Mouse (Mus musculus): ENCODE measurements around the gene Ifit2. TPM values are rescaled to one million over a fixed set of nuclear protein-coding genes. Genes with fewer than 3 reads are reported as not detected.

The Ifit2 gene
- 23.2 TPM for total RNA-seq (2023)

DNA sequence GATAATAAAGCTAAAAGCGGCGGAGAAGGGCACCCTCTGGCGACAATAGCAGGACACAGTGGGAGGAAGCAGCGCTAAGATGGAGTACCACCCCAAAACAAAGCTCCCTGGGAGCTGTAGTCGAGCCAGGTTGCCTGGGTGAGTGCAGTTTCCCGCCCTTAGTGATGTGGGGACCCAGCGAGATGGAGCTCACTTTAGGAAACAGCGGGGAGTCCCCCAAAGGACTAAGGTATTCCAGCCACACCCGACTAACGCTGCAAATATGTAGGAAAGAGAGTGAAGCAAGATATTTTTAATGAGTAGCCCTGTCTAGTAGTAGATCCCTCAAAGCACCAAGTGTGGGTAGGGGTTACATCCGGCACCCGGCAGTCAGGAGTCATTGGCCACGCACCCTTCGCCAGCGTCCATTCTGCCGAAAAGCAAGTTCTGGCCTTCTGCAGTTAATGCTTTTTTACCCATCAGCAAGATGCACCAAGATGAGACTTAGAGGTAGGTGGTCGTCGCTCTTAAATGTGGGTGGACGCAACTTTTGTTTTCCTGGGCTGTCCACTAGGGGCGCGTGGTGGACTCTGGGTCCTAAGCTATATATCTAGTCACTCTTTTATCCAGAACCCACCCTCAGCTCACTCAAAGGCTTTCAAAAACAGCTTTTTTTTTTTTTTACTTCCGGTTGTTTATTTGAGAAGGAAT is at the start of gene Ifit2:
TSS of gene Ifit2 (plus strand) at position 161 of the 690 bp plus-strand sequence.

DNA sequence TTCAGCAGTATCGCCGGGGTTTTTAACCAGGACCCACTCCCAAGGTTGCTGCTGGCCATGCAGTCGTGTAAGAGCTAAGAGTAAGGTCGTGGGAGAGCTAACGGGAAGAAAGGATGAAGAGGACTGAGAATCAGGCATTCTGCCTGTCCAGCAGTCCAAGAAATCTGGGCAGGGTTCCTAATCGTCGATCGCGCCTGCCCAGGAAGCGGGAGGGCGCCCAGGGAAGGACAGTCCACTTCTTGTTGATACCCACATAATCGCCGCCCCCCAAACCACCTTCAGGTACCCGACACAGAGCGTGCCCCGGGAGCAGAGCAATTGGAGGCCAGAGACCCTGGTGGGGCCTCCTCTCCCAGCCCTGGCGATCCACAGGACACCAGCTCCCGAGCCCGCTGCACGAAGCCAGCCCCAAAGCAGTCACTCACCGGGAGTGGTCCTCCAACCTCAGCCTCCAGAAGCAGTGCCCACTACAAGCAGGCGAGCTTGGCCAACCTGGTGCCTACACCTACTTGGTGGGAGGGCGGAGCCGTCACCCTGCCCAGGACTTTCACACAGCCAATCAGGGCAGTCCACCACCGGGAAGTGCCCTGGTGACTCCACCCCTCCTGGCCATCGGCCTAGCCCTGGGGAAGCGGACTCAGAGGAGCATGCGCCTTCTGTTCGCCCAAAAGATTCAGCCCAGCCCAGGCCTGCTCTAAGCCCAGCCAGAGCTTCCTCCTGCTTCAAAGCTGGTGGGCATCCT is 23.4 kb upstream of the Ifit2 start, which contains the start of gene Lipa:
TSS of gene Lipa (minus strand) at position 534 of the 742 bp plus-strand sequence.

DNA sequence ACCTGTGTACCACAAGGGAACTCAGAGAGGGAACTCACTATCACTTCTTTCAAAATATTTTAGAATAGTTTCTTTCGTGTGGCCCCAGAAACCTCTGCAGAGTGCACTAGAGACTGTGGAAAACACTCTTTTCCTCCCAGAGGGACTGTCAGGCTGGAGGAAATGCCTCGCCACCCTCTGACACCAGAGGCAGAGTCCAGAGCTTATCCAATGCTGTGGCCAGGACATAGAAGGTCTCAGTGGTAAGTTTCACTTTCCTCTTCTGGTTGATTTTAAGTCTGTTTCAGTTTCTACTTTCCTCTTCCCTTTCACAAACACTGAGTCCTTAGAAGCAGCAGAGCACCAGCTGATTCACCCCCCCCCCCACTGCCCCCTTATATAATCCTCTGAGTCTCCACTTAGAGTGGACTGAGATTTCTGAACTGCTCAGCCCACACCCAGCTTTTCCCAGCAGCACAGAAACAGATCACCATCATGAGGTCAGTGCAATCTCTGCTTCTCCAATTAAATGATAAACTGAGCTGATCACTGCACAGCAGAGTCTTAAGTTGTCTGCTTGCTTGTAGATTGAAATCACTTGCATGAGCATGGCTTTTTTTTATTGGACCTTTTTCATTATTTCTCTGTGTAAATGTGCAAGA is 32.8 kb downstream of the Ifit2 start, which contains the start of gene Ifit3:
TSS of gene Ifit3 (plus strand) at position 406 of the 641 bp plus-strand sequence.

DNA sequence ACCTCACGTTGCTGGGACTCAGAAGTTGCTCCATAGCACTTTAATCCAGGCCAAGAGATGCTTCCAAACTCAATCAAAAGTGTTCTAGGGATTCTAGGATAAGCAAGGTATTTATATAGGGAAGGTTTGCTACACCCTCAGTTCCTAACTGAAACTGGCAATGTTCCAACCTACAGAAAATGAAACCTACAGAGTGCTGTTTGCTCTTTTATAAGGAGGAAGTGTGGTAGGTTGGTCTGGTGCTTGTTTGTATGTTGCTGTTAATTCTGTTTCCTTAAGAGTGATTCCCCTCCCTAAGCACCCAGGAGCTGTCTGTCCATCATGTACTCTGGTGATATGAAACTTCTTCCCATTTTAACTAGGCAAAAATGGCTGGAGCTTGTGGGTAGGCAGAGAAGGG is 51.4 kb downstream of the Ifit2 start, which contains the start of gene Ifit1bl1:
TSS of gene Ifit1bl1 (minus strand) at position 69 of the 400 bp plus-strand sequence.

DNA sequence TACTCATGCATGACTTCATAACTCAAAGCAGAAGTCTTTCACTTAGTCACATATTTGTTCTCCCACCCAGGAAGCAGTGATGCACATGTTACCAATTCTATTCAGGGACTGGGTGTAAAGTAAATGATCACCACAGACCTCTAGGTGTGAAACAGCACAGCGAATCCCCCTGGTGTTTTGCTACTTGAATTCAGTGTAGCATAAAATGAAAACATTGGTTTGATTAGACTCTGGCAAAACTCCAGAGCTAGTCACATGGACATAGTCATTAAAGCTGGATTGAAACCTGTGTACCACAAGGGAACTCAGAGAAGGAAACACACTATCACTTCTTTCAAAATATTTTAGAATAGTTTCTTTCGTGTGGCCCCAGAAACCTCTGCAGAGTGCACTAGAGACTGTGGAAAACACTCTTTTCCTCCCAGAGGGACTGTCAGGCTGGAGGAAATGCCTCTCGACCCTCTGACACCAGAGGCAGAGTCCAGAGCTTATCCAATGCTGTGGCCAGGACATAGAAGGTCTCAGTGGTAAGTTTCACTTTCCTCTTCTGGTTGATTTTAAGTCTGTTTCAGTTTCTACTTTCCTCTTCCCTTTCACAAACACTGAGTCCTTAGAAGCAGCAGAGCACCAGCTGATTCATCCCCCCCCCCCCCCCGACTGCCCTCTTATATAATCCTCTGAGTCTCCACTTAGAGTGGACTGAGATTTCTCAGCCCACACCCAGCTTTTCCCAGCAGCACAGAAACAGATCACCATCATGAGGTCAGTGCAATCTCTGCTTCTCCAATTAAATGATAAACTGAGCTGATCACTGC is 57.0 kb downstream of the Ifit2 start, which contains the start of gene Ifit3b:
TSS of gene Ifit3b (plus strand) at position 734 of the 815 bp plus-strand sequence.

Other genes with a start within 250 kb of the Ifit2 start
- not detected for gene Ch25h, start 75.5 kb upstream of the Ifit2 start, total RNA-seq (2023)
- 58.7 TPM for gene Lipa, start 23.2 kb upstream of the Ifit2 start, total RNA-seq (2023)
- 8.1 TPM for gene Ifit3, start 32.8 kb downstream of the Ifit2 start, total RNA-seq (2023)
- 6.8 TPM for gene Ifit1bl1, start 51.3 kb downstream of the Ifit2 start, total RNA-seq (2023)
- 1.2 TPM for gene Ifit3b, start 57.3 kb downstream of the Ifit2 start, total RNA-seq (2023)
- 0.50 TPM for gene Ifit1bl2, start 90.0 kb downstream of the Ifit2 start, total RNA-seq (2023)
- gene Ifit1, start 90.2 kb downstream of the Ifit2 start, total RNA-seq (2023), result 7.6 TPM
- gene Slc16a12, start 196.6 kb downstream of the Ifit2 start, total RNA-seq (2023), result not detected